Mouse (Mus musculus): Measurements from ENCODE around the gene Gm5414. TPM values are rescaled to one million over a fixed set of nuclear protein-coding genes. Genes with fewer than 3 reads are reported as not detected.

The Gm5414 gene
- polyA plus RNA-seq (2015; fragmentation: Nextera tagmentation; extraction: Ambion mirVana): not detected in 2 replicates

- no peak within 1 kb of the TSS for H3K4me3 ChIP-seq (replicated peaks)
Observed at GRCm38 (mm10) chr15:101627884-101628283, at the start of gene Gm5414. TSS of gene Gm5414 (minus strand) at chr15:101628188.

GRCm38 (mm10) chr15:101675978-101676377, 48.0 kb upstream of the Gm5414 start:
- Histone ChIP-seq H3K9me3 (no peaks in the 10 kb centered on the region), H3K27me3 (replicated peaks) (no peaks in the 10 kb centered on the region), H3K9ac (no peak overlapping the region), H3K4me2 (no peak overlapping the region), H3K4me1 (no peaks in the 10 kb centered on the region), H3K36me3 (no peaks in the 10 kb centered on the region), H3K27ac (no peak overlapping the region), H3K4me3 (replicated peaks) (no peak overlapping the region)
- WGBS: 76% methylated on average over 1 of the region's 1 CpGs
- no peak for ATAC-seq (ENCODE audit: insufficient read depth, low FRiP score, low read depth)

More at GRCm38 (mm10) chr15:101627884-101628283, at the start of gene Gm5414:
- Histone ChIP-seq H3K36me3 (no peaks in the 10 kb centered on the region), H3K9me3 (no peaks in the 10 kb centered on the region), H3K27me3 (replicated peaks) (no peaks in the 10 kb centered on the region), H3K4me1 (no peaks in the 10 kb centered on the region), H3K9ac (no peak within 1 kb of the TSS), H3K4me2 (no peak within 1 kb of the TSS), H3K27ac (no peak within 1 kb of the TSS)
- 72% methylated on average over 2 of the region's 2 CpGs for WGBS
- no peak for ATAC-seq (ENCODE audit: insufficient read depth, low FRiP score, low read depth)

- H3K4me3 ChIP-seq (replicated peaks): no peak overlapping the region
- H3K4me2 ChIP-seq: no peak overlapping the region
- H3K9me3 ChIP-seq: no peaks in the 10 kb centered on the region
- no peaks in the 10 kb centered on the region for H3K4me1 ChIP-seq
- H3K27me3 ChIP-seq (replicated peaks): no peaks in the 10 kb centered on the region
- no peak overlapping the region for H3K27ac ChIP-seq
- ATAC-seq (ENCODE audit: insufficient read depth, low FRiP score, low read depth): no peak
- 87% methylated on average over 5 of the region's 5 CpGs for WGBS
- H3K36me3 ChIP-seq: no peaks in the 10 kb centered on the region
- H3K9ac ChIP-seq: no peak overlapping the region
Observed at GRCm38 (mm10) chr15:101652736-101653265, 24.8 kb upstream of the Gm5414 start.

GRCm38 (mm10) chr15:101647280-101647679, 19.3 kb upstream of the Gm5414 start, which contains the start of gene Gm5478:
TSS of gene Gm5478 (minus strand) at chr15:101647380.
- 72% methylated on average over 3 of the region's 3 CpGs for WGBS
- no peak within 1 kb of the TSS for H3K4me3 ChIP-seq (replicated peaks)
- H3K4me2 ChIP-seq: no peak within 1 kb of the TSS
- H3K9ac ChIP-seq: no peak within 1 kb of the TSS
- H3K27ac ChIP-seq: no peak within 1 kb of the TSS
- no peaks in the 10 kb centered on the region for H3K27me3 ChIP-seq (replicated peaks)
- no peaks in the 10 kb centered on the region for H3K36me3 ChIP-seq
- no peaks in the 10 kb centered on the region for H3K9me3 ChIP-seq
- H3K4me1 ChIP-seq: no peaks in the 10 kb centered on the region
- ATAC-seq (ENCODE audit: insufficient read depth, low FRiP score, low read depth): no peak

- WGBS: 36% methylated on average over 6 of the region's 6 CpGs
- Histone ChIP-seq H3K9ac (no peak overlapping the region), H3K27ac (no peak overlapping the region), H3K4me3 (replicated peaks) (no peak overlapping the region), H3K9me3 (no peaks in the 10 kb centered on the region), H3K36me3 (no peaks in the 10 kb centered on the region), H3K27me3 (replicated peaks) (no peaks in the 10 kb centered on the region), H3K4me2 (no peak overlapping the region), H3K4me1 (no peaks in the 10 kb centered on the region)
- no peak for ATAC-seq (ENCODE audit: insufficient read depth, low FRiP score, low read depth)
Observed at GRCm38 (mm10) chr15:101599123-101599522, 28.9 kb downstream of the Gm5414 start.

GRCm38 (mm10) chr15:101588216-101588615, 39.8 kb downstream of the Gm5414 start:
- Histone ChIP-seq H3K4me3 (replicated peaks) (no peak overlapping the region), H3K4me1 (no peaks in the 10 kb centered on the region), H3K9me3 (no peaks in the 10 kb centered on the region), H3K27me3 (replicated peaks) (no peaks in the 10 kb centered on the region), H3K4me2 (no peak overlapping the region), H3K27ac (no peak overlapping the region), H3K36me3 (no peaks in the 10 kb centered on the region), H3K9ac (no peak overlapping the region)
- no peak for ATAC-seq (ENCODE audit: insufficient read depth, low FRiP score, low read depth)
- WGBS: 79% methylated on average over 10 of the region's 10 CpGs

- no peak overlapping the region for H3K4me2 ChIP-seq
- no peaks in the 10 kb centered on the region for H3K9me3 ChIP-seq
- H3K27me3 ChIP-seq (replicated peaks): no peaks in the 10 kb centered on the region
- no peak for ATAC-seq (ENCODE audit: insufficient read depth, low FRiP score, low read depth)
- H3K4me3 ChIP-seq (replicated peaks): no peak overlapping the region
- WGBS: 18% methylated on average over 2 of the region's 2 CpGs
- no peaks in the 10 kb centered on the region for H3K36me3 ChIP-seq
- H3K9ac ChIP-seq: no peak overlapping the region
- H3K4me1 ChIP-seq: no peaks in the 10 kb centered on the region
- H3K27ac ChIP-seq: no peak overlapping the region
Observed at GRCm38 (mm10) chr15:101584456-101584855, 43.5 kb downstream of the Gm5414 start.

GRCm38 (mm10) chr15:101583211-101583965, 44.6 kb downstream of the Gm5414 start:
- ATAC-seq (ENCODE audit: insufficient read depth, low FRiP score, low read depth): no peak
- H3K4me3 ChIP-seq (replicated peaks): no peak overlapping the region
- no peak overlapping the region for H3K4me2 ChIP-seq
- no peaks in the 10 kb centered on the region for H3K9me3 ChIP-seq
- no peaks in the 10 kb centered on the region for H3K4me1 ChIP-seq
- no peaks in the 10 kb centered on the region for H3K36me3 ChIP-seq
- no peak overlapping the region for H3K9ac ChIP-seq
- H3K27me3 ChIP-seq (replicated peaks): no peaks in the 10 kb centered on the region
- H3K27ac ChIP-seq: no peak overlapping the region
- whole genome bisulfite sequencing: 74% methylated on average over 8 of the region's 8 CpGs

- Histone ChIP-seq H3K9me3 (no peaks in the 10 kb centered on the region), H3K36me3 (no peaks in the 10 kb centered on the region), H3K4me1 (no peaks in the 10 kb centered on the region), H3K4me3 (replicated peaks) (no peak overlapping the region), H3K9ac (no peak overlapping the region), H3K27me3 (replicated peaks) (no peaks in the 10 kb centered on the region), H3K4me2 (no peak overlapping the region), H3K27ac (no peak overlapping the region)
- WGBS: 68% methylated on average over 3 of the region's 3 CpGs
- ATAC-seq (ENCODE audit: insufficient read depth, low FRiP score, low read depth): no peak
Observed at GRCm38 (mm10) chr15:101581701-101582100, 46.3 kb downstream of the Gm5414 start.

GRCm38 (mm10) chr15:101575506-101575905, 52.5 kb downstream of the Gm5414 start:
- H3K4me1 ChIP-seq: 0 out of 2 replicates have a peak, but pooled peaks cover 5% of the 10 kb centered on the region
- H3K27ac ChIP-seq: no peak overlapping the region
- H3K9ac ChIP-seq: no peak overlapping the region
- no peak overlapping the region for H3K4me3 ChIP-seq (replicated peaks)
- no peaks in the 10 kb centered on the region for H3K27me3 ChIP-seq (replicated peaks)
- WGBS: 68% methylated on average over 5 of the region's 5 CpGs
- no peak overlapping the region for H3K4me2 ChIP-seq
- no peaks in the 10 kb centered on the region for H3K9me3 ChIP-seq
- H3K36me3 ChIP-seq: no peaks in the 10 kb centered on the region
- ATAC-seq (ENCODE audit: insufficient read depth, low FRiP score, low read depth): no peak
